Mouse (Mus musculus) mature B cell (primary cell): ENCODE data around the gene Lingo2.

Source experiments
- in situ Hi-C: fragments of 300-500 bp; cut with MboI; formaldehyde crosslinking; loops from 2 replicates; pipeline ENCODE4 v1.14.3; 2019

Lingo2 gene

GRCm38 (mm10) chr4:36540664-36541360 lies 410.7 kb downstream of the Lingo2 start:
- in situ Hi-C loops, result no loop called here

GRCm38 (mm10) chr4:36533895-36534294 lies 417.7 kb downstream of the Lingo2 start:
- in situ Hi-C loops, result no loop called here

- in situ Hi-C loops, result no loop called here
Measured at GRCm38 (mm10) chr4:36490255-36490654, 461.3 kb downstream of the Lingo2 start.

- in situ Hi-C loops, result no loop called here
Measured at GRCm38 (mm10) chr4:36435211-36435610, 516.3 kb downstream of the Lingo2 start.

GRCm38 (mm10) chr4:36426192-36426591 lies 525.4 kb downstream of the Lingo2 start:
- in situ Hi-C loops, result no loop called here

GRCm38 (mm10) chr4:36407350-36407749 lies 544.2 kb downstream of the Lingo2 start:
- in situ Hi-C loops, result no loop called here

GRCm38 (mm10) chr4:36368925-36369324 lies 582.6 kb downstream of the Lingo2 start:
- in situ Hi-C loops, result no loop called here

- in situ Hi-C loops, result no loop called here
Measured at GRCm38 (mm10) chr4:36354401-36354800, 597.1 kb downstream of the Lingo2 start.

GRCm38 (mm10) chr4:36331741-36332140 lies 619.8 kb downstream of the Lingo2 start:
- in situ Hi-C loops, result no loop called here

GRCm38 (mm10) chr4:36325603-36326002 lies 625.9 kb downstream of the Lingo2 start:
- in situ Hi-C loops, result no loop called here

- in situ Hi-C loops, result no loop called here
Measured at GRCm38 (mm10) chr4:36313067-36313466, 638.5 kb downstream of the Lingo2 start.

- in situ Hi-C loops, result no loop called here
Measured at GRCm38 (mm10) chr4:36311431-36311830, 640.1 kb downstream of the Lingo2 start.

- in situ Hi-C loops, result no loop called here
Measured at GRCm38 (mm10) chr4:36305228-36305627, 646.3 kb downstream of the Lingo2 start.

GRCm38 (mm10) chr4:36289701-36290053 lies 661.9 kb downstream of the Lingo2 start:
- in situ Hi-C loops, result no loop called here

GRCm38 (mm10) chr4:36288813-36289700 lies 662.5 kb downstream of the Lingo2 start:
- in situ Hi-C loops, result no loop called here

GRCm38 (mm10) chr4:36262436-36263169 lies 688.9 kb downstream of the Lingo2 start:
- in situ Hi-C loops, result no loop called here

GRCm38 (mm10) chr4:36186231-36186922 lies 765.2 kb downstream of the Lingo2 start:
- in situ Hi-C loops, result no loop called here

GRCm38 (mm10) chr4:36183643-36184042 lies 767.9 kb downstream of the Lingo2 start:
- in situ Hi-C loops, result no loop called here

GRCm38 (mm10) chr4:36170099-36170498 lies 781.4 kb downstream of the Lingo2 start:
- in situ Hi-C loops, result no loop called here

- in situ Hi-C loops, result no loop called here
Measured at GRCm38 (mm10) chr4:36131341-36131740, 820.2 kb downstream of the Lingo2 start.

- in situ Hi-C loops, result no loop called here
Measured at GRCm38 (mm10) chr4:36095482-36095881, 856.1 kb downstream of the Lingo2 start.
